Mouse (Mus musculus) kidney, adult 2 months (tissue): ENCODE data around the gene Reln.

ENCODE experiments used
- CTCF ChIP-seq: fragments of 200-500 bp; conservative IDR thresholded peaks from 2 replicates; pipeline ENCODE4 v1.5.1; 2011; ENCODE audit warnings: low read depth, mild to moderate bottlenecking, control low read depth, low read length, moderate library complexity, mixed read lengths; ENCODE audit not compliant: insufficient read depth, insufficient read length
- POLR2A ChIP-seq: fragments of 200-500 bp; IDR thresholded peaks from one replicate; pipeline ENCODE4 v1.6.1; 2011; ENCODE audit warnings: low read depth, low read length, control low read depth

DNA sequence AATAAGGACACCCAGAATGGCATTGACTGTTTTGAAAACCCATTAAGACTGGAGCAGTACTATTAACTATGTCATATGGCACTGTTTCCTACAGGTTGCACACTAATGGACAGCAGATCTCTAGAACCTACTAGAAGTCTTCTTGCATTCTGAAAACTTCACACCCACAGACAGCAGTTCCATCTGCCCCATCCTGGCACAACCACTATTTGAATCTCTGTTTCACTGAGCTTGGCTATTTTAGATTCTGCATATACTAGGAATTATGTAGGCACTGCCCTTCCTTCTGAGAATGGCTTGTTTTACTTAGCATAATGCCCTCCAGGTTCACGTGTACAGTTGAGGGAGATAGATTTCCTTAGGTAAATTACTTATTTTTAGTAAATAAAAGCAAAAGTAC is 99.4 kb downstream of the Reln start:
- no peak for TF ChIP-seq CTCF
- TF ChIP-seq POLR2A, result no peak
